Mouse (Mus musculus) small intestine, adult 2 months (tissue): Measurements from ENCODE around the gene Slc35g1.

ENCODE experiments used
- CTCF ChIP-seq: fragments of 200-500 bp; IDR thresholded peaks from 2 replicates; pipeline ENCODE4 v1.5.1; 2012; ENCODE audit warnings: low read depth, mild to moderate bottlenecking, control low read depth, inconsistent platforms, low read length, moderate library complexity, mixed read lengths; ENCODE audit not compliant: insufficient replicate concordance, insufficient read length; ENCODE audit errors: extremely low read depth
- POLR2A ChIP-seq: fragments of 200-500 bp; IDR thresholded peaks from 2 replicates; pipeline ENCODE4 v1.6.1; 2012; ENCODE audit warnings: low read depth, mild to moderate bottlenecking, control low read depth, inconsistent platforms, low read length, moderate library complexity

- no peak for TF ChIP-seq POLR2A
- no peak for TF ChIP-seq CTCF
Measured at GRCm38 (mm10) chr19:38421436-38421835, 25.7 kb downstream of the Slc35g1 start.
